Mouse (Mus musculus) CH12.LX (cell line): ENCODE measurements around the gene Shc2. TPM values are rescaled to one million over a fixed set of nuclear protein-coding genes. Genes with fewer than 3 reads are reported as not detected.

Experiments used
- DNase-seq: peaks from one replicate; pipeline ENCODE4 v3.0.0-alpha.2; 2013; ENCODE audit errors: extremely low read depth
- H3K27ac ChIP-seq: 2 replicates; pipeline ENCODE4 v1.5.1; 2012; ENCODE audit warnings: low read depth, mild to moderate bottlenecking, control low read depth, moderate library complexity; ENCODE audit not compliant: insufficient read depth
- H3K27me3 ChIP-seq: replicated peaks from 2 replicates; pipeline ENCODE3; 2012; ENCODE audit warnings: inconsistent platforms
- H3K36me3 ChIP-seq, 2 experiments: replicated peaks in 1 of 2; 2 replicates each; pipeline versions ENCODE3 to v1.6.1; 2012; ENCODE audit warnings: inconsistent platforms in 1 of 2, low read length in 1 of 2, mild to moderate bottlenecking in 1 of 2, mixed read lengths in 1 of 2, moderate library complexity in 1 of 2; ENCODE audit not compliant: control insufficient read depth in 1 of 2, insufficient read depth in 1 of 2
- H3K4me1 ChIP-seq, 2 experiments: 2 replicates each; pipeline ENCODE4 v1.6.1; 2012; ENCODE audit warnings: inconsistent platforms in 1 of 2, moderate library complexity in 1 of 2; ENCODE audit not compliant: insufficient read depth in 2 of 2, control insufficient read depth in 1 of 2
- H3K4me2 ChIP-seq: 2 replicates; pipeline ENCODE4 v1.6.1; 2012; ENCODE audit warnings: low read depth, mild to moderate bottlenecking, control low read depth; ENCODE audit not compliant: poor library complexity, insufficient read depth, severe bottlenecking
- H3K4me3 ChIP-seq, 3 experiments: fragments of 150-350 bp in 1 of 3; sonication (generic) in 1 of 3; replicated peaks in 1 of 3; 2 replicates each; pipeline versions ENCODE3 to v1.5.1; 2011 to 2012; ENCODE audit warnings: low read depth in 2 of 3, low read length in 2 of 3, mild to moderate bottlenecking in 2 of 3, moderate library complexity in 2 of 3, control low read depth in 1 of 3, improper control_type of control experiment in 1 of 3, inconsistent platforms in 1 of 3, mixed read lengths in 1 of 3; ENCODE audit not compliant: poor library complexity in 1 of 3
- H3K79me2 ChIP-seq: replicated peaks from 2 replicates; pipeline ENCODE4 v1.6.1; 2012; ENCODE audit warnings: mild to moderate bottlenecking, moderate library complexity; ENCODE audit not compliant: control insufficient read depth, poor library complexity, insufficient read depth, severe bottlenecking; ENCODE audit errors: extremely low read depth
- H3K9ac ChIP-seq: 2 replicates; pipeline ENCODE4 v1.6.1; 2012; ENCODE audit warnings: low read depth, mild to moderate bottlenecking, control low read depth, moderate library complexity; ENCODE audit not compliant: insufficient read depth
- H3K9me3 ChIP-seq: replicated peaks from 2 replicates; pipeline ENCODE3; 2012; ENCODE audit warnings: low read length, inconsistent platforms, mixed read lengths
- BHLHE40 ChIP-seq: IDR thresholded peaks from 2 replicates; pipeline ENCODE4 v1.6.1; 2011; ENCODE audit warnings: mild to moderate bottlenecking, low read depth, low read length, improper control_type of control experiment
- CHD1 ChIP-seq: IDR thresholded peaks from 2 replicates; pipeline ENCODE4 v1.6.1; 2012; ENCODE audit warnings: low read depth, low read length, improper control_type of control experiment, inconsistent platforms
- CTCF ChIP-seq, 2 experiments: IDR thresholded peaks in 1 of 2; conservative IDR thresholded peaks in 1 of 2; 2 replicates each; pipeline ENCODE4 v1.5.1; 2011 to 2012; ENCODE audit warnings: low read depth in 2 of 2, low read length in 2 of 2, improper control_type of control experiment in 1 of 2, inconsistent platforms in 1 of 2, mild to moderate bottlenecking in 1 of 2, moderate library complexity in 1 of 2
- E2F4 ChIP-seq: IDR thresholded peaks from 2 replicates; pipeline ENCODE4 v1.6.1; 2011; ENCODE audit warnings: low read depth, low read length, improper control_type of control experiment; ENCODE audit not compliant: insufficient replicate concordance
- ELF1 ChIP-seq: IDR thresholded peaks from 2 replicates; pipeline ENCODE4 v1.6.1; 2014; ENCODE audit warnings: low read depth, mild to moderate bottlenecking, inconsistent platforms, low read length, improper control_type of control experiment
- ETS1 ChIP-seq: conservative IDR thresholded peaks from 2 replicates; pipeline ENCODE4 v1.6.1; 2012; ENCODE audit warnings: low read depth, mild to moderate bottlenecking, inconsistent platforms, low read length, improper control_type of control experiment, moderate library complexity
- GABPA ChIP-seq: IDR thresholded peaks from 2 replicates; pipeline ENCODE4 v1.6.1; 2012; ENCODE audit warnings: low read depth, low read length, improper control_type of control experiment, inconsistent platforms; ENCODE audit not compliant: insufficient replicate concordance
- HCFC1 ChIP-seq: IDR thresholded peaks from 2 replicates; pipeline ENCODE4 v1.6.1; 2012; ENCODE audit warnings: low read depth, mild to moderate bottlenecking, inconsistent platforms, low read length, improper control_type of control experiment
- IRF4 ChIP-seq: IDR thresholded peaks from 2 replicates; pipeline ENCODE4 v1.6.1; 2014; ENCODE audit warnings: low read depth, mild to moderate bottlenecking, inconsistent platforms, low read length, improper control_type of control experiment
- JUND ChIP-seq: conservative IDR thresholded peaks from 2 replicates; pipeline ENCODE4 v1.6.1; 2011; ENCODE audit warnings: low read depth, low read length, improper control_type of control experiment
- KAT2A ChIP-seq: IDR thresholded peaks from 2 replicates; pipeline ENCODE4 v1.6.1; 2012; ENCODE audit warnings: low read length, improper control_type of control experiment, inconsistent platforms; ENCODE audit not compliant: insufficient replicate concordance
- MAFK ChIP-seq: IDR thresholded peaks from 2 replicates; pipeline ENCODE4 v1.6.1; 2011; ENCODE audit warnings: low read length, improper control_type of control experiment; ENCODE audit not compliant: insufficient replicate concordance
- MAX ChIP-seq: IDR thresholded peaks from 2 replicates; pipeline ENCODE4 v1.6.1; 2011; ENCODE audit warnings: low read length, improper control_type of control experiment
- MAZ ChIP-seq: IDR thresholded peaks from 2 replicates; pipeline ENCODE4 v1.6.1; 2012; ENCODE audit warnings: low read depth, mild to moderate bottlenecking, inconsistent platforms, low read length, improper control_type of control experiment, moderate library complexity
- NELFE ChIP-seq: IDR thresholded peaks from 2 replicates; pipeline ENCODE4 v1.6.1; 2011; ENCODE audit warnings: low read depth, low read length, improper control_type of control experiment
- NRF1 ChIP-seq: IDR thresholded peaks from 2 replicates; pipeline ENCODE4 v1.6.1; 2014; ENCODE audit warnings: low read depth, mild to moderate bottlenecking, inconsistent platforms, low read length, improper control_type of control experiment, moderate library complexity
- PAX5 ChIP-seq: IDR thresholded peaks from 2 replicates; pipeline ENCODE4 v1.6.1; 2012; ENCODE audit warnings: low read length, inconsistent platforms, mixed read lengths
- POLR2AphosphoS2 ChIP-seq: IDR thresholded peaks from 2 replicates; pipeline ENCODE4 v1.6.1; 2011; ENCODE audit warnings: low read depth, low read length, improper control_type of control experiment
- RCOR1 ChIP-seq: conservative IDR thresholded peaks from 2 replicates; pipeline ENCODE4 v1.6.1; 2012; ENCODE audit warnings: low read depth, mild to moderate bottlenecking, inconsistent platforms, low read length, improper control_type of control experiment
- SIN3A ChIP-seq: IDR thresholded peaks from 2 replicates; pipeline ENCODE4 v1.6.1; 2012; ENCODE audit warnings: low read length, improper control_type of control experiment, inconsistent platforms
- SMC3 ChIP-seq: IDR thresholded peaks from 2 replicates; pipeline ENCODE4 v1.6.1; 2011; ENCODE audit warnings: low read depth, low read length, improper control_type of control experiment
- TBP ChIP-seq: conservative IDR thresholded peaks from 2 replicates; pipeline ENCODE4 v1.6.1; 2011; ENCODE audit warnings: low read depth, low read length, improper control_type of control experiment
- UBTF ChIP-seq: IDR thresholded peaks from 2 replicates; pipeline ENCODE4 v1.6.1; 2012; ENCODE audit warnings: low read depth, mild to moderate bottlenecking, inconsistent platforms, low read length, improper control_type of control experiment, moderate library complexity
- USF1 ChIP-seq: IDR thresholded peaks from 2 replicates; pipeline ENCODE4 v1.6.1; 2014; ENCODE audit warnings: low read depth, mild to moderate bottlenecking, inconsistent platforms, low read length, improper control_type of control experiment
- USF2 ChIP-seq: conservative IDR thresholded peaks from 2 replicates; pipeline ENCODE4 v1.6.1; 2011; ENCODE audit warnings: low read depth, low read length, improper control_type of control experiment
- ZC3H11A ChIP-seq: IDR thresholded peaks from 2 replicates; pipeline ENCODE4 v1.6.1; 2012; ENCODE audit warnings: low read depth, mild to moderate bottlenecking, inconsistent platforms, low read length, improper control_type of control experiment
- ZKSCAN1 ChIP-seq: IDR thresholded peaks from 2 replicates; pipeline ENCODE4 v1.6.1; 2012; ENCODE audit warnings: low read depth, inconsistent platforms, low read length, improper control_type of control experiment, borderline replicate concordance
- ZNF384 ChIP-seq: IDR thresholded peaks from 2 replicates; pipeline ENCODE4 v1.6.1; 2012; ENCODE audit warnings: low read depth, low read length, improper control_type of control experiment, inconsistent platforms
- dilution Hi-C: fragments of 300-500 bp; cut with MboI; formaldehyde crosslinking; loops from 2 replicates; pipeline ENCODE4 v1.14.3; 2020; ENCODE audit warnings: low sequenced_read_pairs; ENCODE audit not compliant: extremely low pct_unique_long_range_greater_than_20kb, extremely low pct_ligation_motif_present
- in situ Hi-C: fragments of 300-500 bp; cut with MboI; formaldehyde crosslinking; loops from 3 replicates; pipeline ENCODE4 v1.14.3; 2019; ENCODE audit warnings: low sequenced_read_pairs, low pct_ligation_motif_present, low pct_unique_long_range_greater_than_20kb, mixed read lengths
- polyA plus RNA-seq: library from polyadenylated mRNA; unstranded; fragments of >175 nt; gene quantifications from 2 replicates; pipeline ENCODE4 v1.2.1, GENCODE M21; 2012; ENCODE audit warnings: low read depth; ENCODE audit not compliant: insufficient read length
- total RNA-seq, 2 experiments: library from RNA; depleted of rRNA; stranded (reverse); fragments of 300-350 nt in 1 of 2; fragments of >200 nt in 1 of 2; gene quantifications; 2 replicates each; pipeline ENCODE4 v1.2.3; 2012 to 2014

Shc2 gene
- total and polyA plus RNA-seq, 3 experiments = not detected

GRCm38 (mm10) chr10:79683726-79684640, 46.3 kb upstream of the Shc2 start:
- in situ Hi-C loops = no loop called here
- dilution Hi-C loops = no loop called here
- Histone ChIP-seq H3K9ac (peak overlapping the region; percentile 97), H3K36me3 (peaks cover 43 to 56% of the 10 kb centered on the region in 2 experiments), H3K27me3 (no peaks in the 10 kb centered on the region), H3K4me1 (peaks cover 24 to 41% of the 10 kb centered on the region in 2 experiments), H3K79me2 (peaks cover 31% of the 10 kb centered on the region), H3K4me2 (peak overlapping the region; percentile 69), H3K27ac (peak overlapping the region; percentile 26), H3K9me3 (no peaks in the 10 kb centered on the region), H3K4me3 (peak overlapping the region; percentile 92 to 98 (median 93))
- TF ChIP-seq GABPA (no peak), MAZ (no peak), TBP (no peak), PAX5 (no peak), ETS1 (no peak), HCFC1 (no peak), SMC3 (no peak), POLR2AphosphoS2 (no peak), RCOR1 (no peak)
- DNase-seq = no peak

DNA sequence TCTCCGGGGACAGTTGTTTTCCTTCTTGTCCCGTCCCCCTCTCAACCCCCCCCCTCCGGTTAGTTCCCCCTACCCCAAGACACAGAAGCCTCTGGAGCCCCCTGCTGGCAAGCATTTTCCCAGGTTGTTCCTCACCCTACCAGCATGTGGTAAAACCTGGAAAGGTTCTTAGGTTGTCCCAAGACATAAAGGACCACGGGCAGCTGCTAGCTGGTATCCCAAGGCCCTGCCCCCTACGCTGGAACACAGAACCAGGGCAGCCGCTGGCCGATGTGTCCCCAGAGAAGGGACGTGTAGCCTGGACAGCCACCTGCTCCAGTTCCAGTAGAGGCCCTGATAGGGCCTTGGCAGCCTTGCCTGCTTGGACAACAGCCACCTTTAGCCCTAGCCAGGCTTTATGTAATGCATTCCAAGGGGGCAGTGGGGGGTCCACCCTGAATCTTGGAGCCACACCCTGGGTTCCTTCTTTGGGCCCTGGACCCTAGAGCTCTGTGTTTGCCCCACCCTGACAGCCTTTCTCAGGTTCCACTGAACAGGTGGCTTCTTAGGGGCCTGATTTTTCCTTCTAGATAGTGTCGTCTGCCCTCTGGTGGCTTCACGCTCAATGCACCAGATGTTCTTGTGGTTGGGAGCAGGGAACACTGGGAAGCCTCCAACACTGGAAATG, 45.3 kb upstream of the Shc2 start:
- in situ Hi-C loops (no loop called here), dilution Hi-C loops (no loop called here)
- peaks cover 31% of the 10 kb centered on the region for H3K79me2 ChIP-seq
- H3K9me3 ChIP-seq = peaks cover 2% of the 10 kb centered on the region
- peak overlapping the region; percentile 69 for H3K4me2 ChIP-seq
- no peak overlapping the region for H3K27ac ChIP-seq
- H3K9ac ChIP-seq = peak overlapping the region; percentile 97
- H3K4me1 ChIP-seq = peaks cover 24 to 35% of the 10 kb centered on the region in 2 experiments
- peak; percentile 74 for DNase-seq
- H3K27me3 ChIP-seq = no peaks in the 10 kb centered on the region
- H3K36me3 ChIP-seq = peaks cover 34 to 47% of the 10 kb centered on the region in 2 experiments
- H3K4me3 ChIP-seq = peak overlapping the region; percentile 92 to 98 (median 93)
- no peak for TF ChIP-seq KAT2A
- no peak for TF ChIP-seq USF2
- peak in 1 of 2 experiments; percentile 68; a peak in 2 of 4 replicates for TF ChIP-seq CTCF (conservative IDR thresholded peaks at IDR 0.05 in 1 of 2, IDR thresholded peaks at IDR 0.05 in 1 of 2; ENCODE audit: low read depth in 2 of 2, low read length in 2 of 2)
- no peak for TF ChIP-seq TBP
- no peak for TF ChIP-seq ZC3H11A
- TF ChIP-seq BHLHE40 = no peak
- TF ChIP-seq PAX5 = no peak
- no peak for TF ChIP-seq GABPA
- TF ChIP-seq ZNF384 = no peak
- TF ChIP-seq IRF4 = no peak
- TF ChIP-seq NRF1 = 0 out of 2 replicates have a peak, but pooled peaks have one; percentile 14
- no peak for TF ChIP-seq HCFC1
- no peak; the same call in 1 of the 2 replicates for TF ChIP-seq MAX
- TF ChIP-seq RCOR1 = no peak
- TF ChIP-seq NELFE = no peak
- TF ChIP-seq USF1 = no peak
- no peak for TF ChIP-seq ZKSCAN1
- no peak for TF ChIP-seq JUND
- peak; percentile 23; the same call in 1 of the 2 replicates for TF ChIP-seq SIN3A
- TF ChIP-seq ELF1 = no peak
- TF ChIP-seq CHD1 = no peak
- TF ChIP-seq MAFK = no peak
- no peak for TF ChIP-seq UBTF
- no peak for TF ChIP-seq ETS1
- TF ChIP-seq SMC3 = peak; percentile 46
- no peak for TF ChIP-seq E2F4
